Mouse (Mus musculus): ENCODE measurements at regions not wholly inside any gene's neighbourhood (a gene's known extent, or its start where the extent isn't known, plus 50 kb on each side); places are given as distances from the start of the nearest gene placed in this dataset.

DNA sequence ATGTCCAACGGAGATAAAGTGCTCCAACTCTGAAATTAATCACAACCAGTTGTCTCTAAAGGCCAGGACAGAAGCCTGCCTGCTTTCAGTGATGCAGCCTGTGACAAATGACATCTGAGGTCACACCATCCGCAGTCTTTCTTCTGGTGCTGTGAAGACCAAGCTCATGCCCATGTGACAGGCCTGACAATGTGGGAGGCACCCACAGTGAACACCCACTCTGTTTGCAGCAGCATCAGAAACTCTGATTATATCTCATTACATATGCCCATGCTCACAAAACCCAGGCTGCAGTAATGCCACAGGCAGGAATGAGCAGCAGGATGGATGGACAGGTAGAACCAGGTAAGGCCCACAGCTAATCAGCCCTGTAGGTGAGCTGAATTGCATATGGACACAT is 183.6 kb downstream of the Abhd5 start:
- TF ChIP-seq ZNF384 (IDR thresholded peaks at IDR 0.05; ENCODE audit: low read depth, low read length): no peak
- TF ChIP-seq ZC3H11A (IDR thresholded peaks at IDR 0.05; ENCODE audit: borderline replicate concordance, low read depth, low read length): no peak
- TF ChIP-seq MAFK (IDR thresholded peaks at IDR 0.05; ENCODE audit: insufficient read depth, low read depth, low read length): no peak
- TF ChIP-seq CHD2 (IDR thresholded peaks at IDR 0.05; ENCODE audit: low read depth, low read length): no peak
- no peak for TF ChIP-seq HCFC1 (IDR thresholded peaks at IDR 0.05; ENCODE audit: borderline replicate concordance, insufficient read depth, low read length)

Data from ES-E14 (cell line).